Mouse (Mus musculus) megakaryocyte, adult 5-6 weeks (primary cell): ENCODE data around the gene Slit1. TPM values are rescaled to one million over a fixed set of nuclear protein-coding genes. Genes with fewer than 3 reads are reported as not detected.
A peak's percentile ranks its signal among the peaks of the same experiment; 100 is the strongest.

Source experiments
- ATAC-seq: 2 replicates; pipeline ENCODE4 v1.8.0; 2016; ENCODE audit warnings: mild to moderate bottlenecking, inconsistent platforms; ENCODE audit not compliant: poor library complexity, severe bottlenecking
- total RNA-seq, 2 experiments: library from RNA; stranded (forward) in 1 of 2; stranded (reverse) in 1 of 2; fragments of 153-499, 151-499 nt in 1 of 2; fragments of 221-1000, 200-1000 nt in 1 of 2; gene quantifications; 2 replicates each; pipeline versions ENCODE4 v1.2.3 to v1.2.4; 2015 to 2017

The Slit1 gene
- total RNA-seq, 2 experiments from 2014 or later: 0.29 TPM; not detected in 1

DNA sequence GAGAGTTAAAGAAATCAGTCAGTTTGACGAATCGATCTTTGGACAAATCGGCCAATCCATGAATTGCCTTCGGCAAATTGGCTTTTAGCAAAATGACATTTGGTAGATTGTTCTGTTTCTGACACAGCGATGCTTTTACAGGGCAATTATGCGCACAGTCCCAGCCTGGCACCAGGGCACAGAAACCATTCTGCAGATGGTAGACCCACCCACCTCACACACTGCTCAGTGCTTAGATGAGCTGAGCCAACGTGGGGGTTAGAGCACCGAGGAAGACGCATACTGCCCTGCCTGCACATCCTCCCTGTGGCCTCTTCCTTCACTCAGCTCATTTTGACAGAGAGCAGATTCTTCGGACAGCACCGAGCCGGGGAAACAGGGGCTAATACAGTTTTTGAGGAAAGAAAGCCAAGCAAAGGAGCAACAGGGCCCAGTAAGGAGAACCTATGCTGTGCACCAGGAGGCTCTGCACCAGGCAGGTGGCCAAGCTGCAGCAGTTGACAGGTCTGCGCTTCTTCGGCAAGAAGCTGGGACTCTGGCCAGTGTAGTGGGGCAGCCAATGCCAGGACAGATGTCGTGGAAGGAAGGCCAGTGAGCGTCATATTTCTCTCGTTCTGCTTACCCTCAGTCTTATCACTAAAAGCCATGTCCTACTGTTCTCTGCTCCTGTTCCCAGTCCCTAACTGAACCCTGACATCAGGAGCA, 83.0 kb downstream of the Slit1 start:
- no peak for ATAC-seq

GRCm38 (mm10) chr19:41657446-41657845, 86.0 kb downstream of the Slit1 start:
- ATAC-seq: no peak

DNA sequence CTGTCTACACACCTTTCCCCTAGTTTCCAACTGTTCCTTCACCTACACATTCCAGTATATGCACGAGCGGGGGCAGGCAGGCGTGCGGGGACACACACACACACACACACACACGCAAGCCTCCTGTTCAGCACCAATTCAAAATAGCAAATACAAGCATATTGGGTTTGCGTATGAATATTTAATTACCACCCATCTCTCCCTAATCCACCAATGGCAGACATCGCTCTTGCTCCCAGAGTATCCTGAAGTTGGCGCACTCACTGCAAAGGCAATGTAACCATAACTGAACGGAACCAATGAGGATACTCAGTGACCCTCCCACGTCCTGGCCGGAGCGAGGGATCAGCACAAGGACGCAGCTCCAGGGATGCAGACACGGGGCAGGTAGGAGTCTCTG, 86.8 kb downstream of the Slit1 start:
- ATAC-seq: no peak

DNA sequence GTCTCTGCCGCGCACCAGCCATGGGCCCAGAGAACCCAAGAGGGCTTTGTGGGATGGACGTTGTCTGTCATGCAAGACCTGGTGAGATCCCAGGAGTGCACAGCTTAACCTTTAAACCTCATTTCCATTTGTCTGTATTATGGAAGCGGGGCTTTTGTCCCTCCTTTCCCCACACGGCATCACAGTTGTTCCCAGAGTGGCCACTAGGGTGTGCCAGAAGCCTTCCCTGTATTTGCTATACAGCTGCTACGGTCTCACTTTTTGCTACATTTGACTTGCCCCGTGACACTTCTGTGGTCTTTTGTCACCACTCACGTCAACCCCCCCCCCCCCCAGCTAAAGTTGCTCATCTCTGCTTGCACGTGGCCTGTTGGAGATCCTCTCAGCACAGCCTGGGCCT, 87.5 kb downstream of the Slit1 start:
- peak; percentile 62 for ATAC-seq

GRCm38 (mm10) chr19:41655089-41655783, 88.2 kb downstream of the Slit1 start:
- no peak for ATAC-seq

- ATAC-seq: no peak
Measured at GRCm38 (mm10) chr19:41651967-41652366, 91.5 kb downstream of the Slit1 start.

DNA sequence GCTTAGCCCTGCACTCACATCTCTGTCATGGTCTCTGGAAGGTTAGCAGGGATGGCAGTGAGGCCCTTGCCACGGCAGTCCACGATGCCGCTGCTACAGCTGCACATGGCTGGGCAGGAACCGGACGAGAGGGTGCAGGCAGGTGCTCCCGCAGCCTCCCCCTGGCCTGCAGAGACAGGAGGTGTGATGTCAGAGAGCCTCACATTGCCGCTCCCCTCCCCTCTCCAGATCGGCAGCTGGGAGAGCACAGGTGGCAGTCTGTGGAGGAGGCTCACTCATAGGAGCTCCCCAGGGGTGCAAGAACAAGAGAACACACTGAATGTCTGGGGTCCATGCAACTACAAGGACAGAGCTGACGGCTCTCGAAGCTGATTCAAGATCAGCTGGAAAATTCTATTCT, 94.1 kb downstream of the Slit1 start:
- no peak for ATAC-seq

- peak; percentile 94 for ATAC-seq
Measured at GRCm38 (mm10) chr19:41646947-41647631, 96.4 kb downstream of the Slit1 start.

GRCm38 (mm10) chr19:41643010-41643409, 100.5 kb downstream of the Slit1 start:
- ATAC-seq: no peak

DNA sequence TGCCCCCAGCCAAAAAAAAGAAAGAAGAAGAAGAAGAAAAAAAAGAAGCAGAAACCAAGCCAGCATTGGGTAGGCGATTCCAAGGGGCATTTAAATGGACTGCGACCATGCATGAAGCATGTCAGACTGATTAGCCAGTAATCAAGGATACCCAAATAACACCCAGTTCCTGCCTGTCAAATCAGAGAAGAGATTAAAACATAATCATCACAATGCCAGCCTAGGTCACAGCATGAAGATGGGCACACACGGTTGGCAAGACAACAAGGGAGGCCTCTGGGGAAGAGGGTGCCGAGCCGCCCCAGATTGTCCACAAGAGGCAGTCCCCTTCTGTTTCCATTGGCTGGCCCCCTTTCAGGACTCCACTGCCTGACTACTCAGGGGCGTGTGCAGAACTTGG, 108.5 kb downstream of the Slit1 start:
- no peak for ATAC-seq

- ATAC-seq: no peak
Measured at GRCm38 (mm10) chr19:41634099-41634498, 109.4 kb downstream of the Slit1 start.

DNA sequence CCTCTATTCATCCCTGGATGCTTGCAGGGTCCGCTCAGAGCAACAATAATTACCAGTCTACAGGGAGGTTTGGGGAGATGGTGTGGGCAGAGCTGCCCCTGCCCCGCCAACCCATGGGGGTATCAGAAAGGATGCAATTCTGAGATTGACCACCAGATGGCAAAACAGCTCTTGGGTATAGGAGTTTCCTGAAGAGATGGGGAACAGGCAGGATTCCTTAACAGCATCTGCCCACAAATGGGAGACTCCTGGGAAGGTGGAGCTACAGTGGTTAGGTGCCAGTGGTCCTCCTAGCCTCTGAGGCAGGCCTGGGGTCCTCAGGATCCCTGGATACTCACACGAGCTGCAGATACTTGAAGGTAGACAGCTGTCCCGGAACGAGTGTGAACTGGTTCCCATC, 113.9 kb downstream of the Slit1 start:
- ATAC-seq: peak; percentile 68

DNA sequence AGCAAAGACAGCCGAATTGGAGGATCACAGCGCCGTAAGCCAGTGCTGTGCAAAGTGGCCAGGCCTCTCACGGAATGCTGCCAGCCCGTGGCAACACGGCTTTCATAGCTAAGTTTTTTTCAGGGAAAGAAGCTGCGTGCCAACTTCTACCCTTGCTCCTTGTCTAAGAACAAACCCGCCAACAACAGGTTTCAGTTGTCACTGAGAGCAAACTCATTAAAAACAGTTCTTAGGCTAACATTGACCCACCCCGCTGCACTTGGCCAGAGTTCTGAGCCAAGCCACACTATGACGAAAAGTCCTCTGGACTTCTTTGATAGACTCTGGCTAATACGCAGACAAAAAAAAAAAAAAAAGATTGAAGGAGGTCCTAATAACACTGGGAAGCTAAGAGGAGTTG, 114.5 kb downstream of the Slit1 start:
- ATAC-seq: no peak

GRCm38 (mm10) chr19:41620366-41621092, 122.9 kb downstream of the Slit1 start:
- ATAC-seq: no peak

GRCm38 (mm10) chr19:41618771-41619385, 124.6 kb downstream of the Slit1 start:
- no peak for ATAC-seq

DNA sequence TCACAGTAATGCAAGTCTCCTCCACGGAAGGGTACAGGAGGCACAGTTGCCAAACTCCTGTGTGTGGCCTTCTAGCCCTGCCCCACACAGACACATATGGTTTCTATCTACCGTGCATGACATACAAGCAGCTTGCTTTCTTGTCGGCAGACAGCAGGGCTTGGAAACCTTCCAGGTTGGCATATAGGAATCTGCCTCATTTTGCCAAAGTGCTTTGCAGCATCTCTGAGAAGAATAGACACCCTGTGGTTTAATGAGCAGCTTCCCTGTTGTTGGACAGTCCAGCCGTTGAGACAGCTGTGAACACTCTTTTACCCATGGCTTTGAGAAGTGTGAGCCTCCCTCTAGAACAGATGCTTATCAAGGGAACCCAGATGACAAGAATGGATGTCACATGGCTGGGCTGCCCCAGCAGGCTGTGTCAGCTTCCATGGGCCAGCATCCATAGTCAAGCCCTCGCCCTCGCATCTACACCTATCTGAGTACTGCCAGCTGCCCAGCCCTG, 125.3 kb downstream of the Slit1 start:
- no peak for ATAC-seq

- no peak for ATAC-seq
Measured at GRCm38 (mm10) chr19:41617102-41617501, 126.4 kb downstream of the Slit1 start.

DNA sequence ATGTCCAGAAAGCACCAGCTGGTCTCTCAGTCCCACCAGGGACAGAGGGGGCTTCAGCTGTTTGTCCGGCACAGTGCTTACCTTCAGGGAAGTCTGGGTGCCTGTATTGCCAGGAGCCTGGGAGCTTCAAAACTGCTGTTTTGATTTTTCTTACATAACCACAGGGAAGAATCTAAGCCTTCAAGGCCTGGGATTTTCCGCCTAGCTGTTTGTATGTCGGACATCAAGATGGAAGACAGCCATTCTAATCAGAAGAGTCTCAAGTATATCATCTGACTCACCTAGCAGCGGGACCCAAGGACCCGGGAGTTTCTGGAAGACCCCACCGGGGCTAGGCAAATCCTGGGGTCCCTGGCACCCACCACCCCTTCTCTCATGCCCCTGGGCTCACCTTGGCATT, 127.2 kb downstream of the Slit1 start:
- ATAC-seq: no peak

GRCm38 (mm10) chr19:41615606-41616224, 127.8 kb downstream of the Slit1 start:
- no peak for ATAC-seq
